Mouse (Mus musculus) T-helper 2 cell (primary cell): ENCODE results near the gene 9330182L06Rik.

ENCODE experiments used
- in situ Hi-C: fragments of 300-600 bp; cut with MboI, MseI; formaldehyde crosslinking; loops from one replicate; pipeline ENCODE4 v1.15.1; 2025; ENCODE audit warnings: high pct_unique_total_duplicates

The 9330182L06Rik gene

GRCm38 (mm10) chr5:9525507-9525906, 259.6 kb downstream of the 9330182L06Rik start:
- in situ Hi-C loops: no loop called here
